In genomic region chr4:107910020-107910419, GRCm38 (mm10) we compare ENCODE assay signal across 18 mouse cellular contexts. TPM values are rescaled to one million over a fixed set of nuclear protein-coding genes. Genes with fewer than 3 reads are reported as not detected.
"Had no signal": no experiment of that assay in that cellular context is flagged by ENCODE, and none has a peak within 500 bp of the region (broad histone marks: within the 10 kb centered on the region; RNA-seq: fewer than 3 reads in every experiment).

No protein-coding gene starts in this region.

- DNase-seq: liver; liver, embryonic 13.5 days; liver, postnatal 0 days; right cerebral cortex, postnatal 14 days; thymus, adult 2 months; thymus, postnatal 25 days; thymus, postnatal 4 days had no signal

- H3K4me2 ChIP-seq: liver, embryonic 11.5 days; liver, embryonic 13.5 days; liver, embryonic 15.5 days; midbrain, embryonic 11.5 days; midbrain, embryonic 13.5 days; midbrain, embryonic 15.5 days; neural tube, embryonic 12.5 days; stomach, embryonic 15.5 days had no signal

- H3K9ac ChIP-seq: liver, embryonic 13.5 days; liver, embryonic 15.5 days; liver, postnatal 0 days; midbrain, embryonic 13.5 days; midbrain, embryonic 15.5 days; neural tube, embryonic 12.5 days; stomach, embryonic 15.5 days had no signal

- H3K36me3 ChIP-seq: midbrain, embryonic 15.5 days had no signal

- H3K9me3 ChIP-seq: liver, embryonic 13.5 days; liver, embryonic 15.5 days; megakaryocyte, embryonic 14.5 days; midbrain, embryonic 13.5 days; midbrain, embryonic 15.5 days; neural tube, embryonic 12.5 days; stomach, embryonic 15.5 days had no signal

- H3K4me1 ChIP-seq: liver, embryonic 13.5 days; liver, embryonic 15.5 days; midbrain, embryonic 13.5 days; midbrain, embryonic 15.5 days; neural tube, embryonic 12.5 days; stomach, embryonic 15.5 days had no signal

- ATAC-seq: liver, postnatal 0 days; midbrain, embryonic 13.5 days; midbrain, embryonic 15.5 days had no signal

- H3K27ac ChIP-seq: liver, embryonic 13.5 days; liver, embryonic 15.5 days; macrophage; midbrain, embryonic 13.5 days; midbrain, embryonic 15.5 days; neural tube, embryonic 12.5 days; stomach, embryonic 15.5 days; stomach, postnatal 0 days had no signal

- H3K4me3 ChIP-seq: liver, embryonic 13.5 days; liver, embryonic 15.5 days; megakaryocyte, embryonic 14.5 days; midbrain, embryonic 13.5 days; midbrain, embryonic 15.5 days; neural tube, embryonic 12.5 days; stomach, embryonic 15.5 days had no signal

- H3K27me3 ChIP-seq: liver, embryonic 13.5 days; liver, embryonic 15.5 days; megakaryocyte, embryonic 14.5 days; midbrain, embryonic 13.5 days; midbrain, embryonic 15.5 days; neural tube, embryonic 12.5 days; stomach, embryonic 15.5 days had no signal

RNA-seq across cellular contexts. Expression of gene Slc1a7, which starts 58.1 kb away (rescaled TPM):
- polyA plus RNA-seq: liver, embryonic 11.5 days; liver, embryonic 13.5 days; liver, embryonic 15.5 days; liver, postnatal 0 days; macrophage; midbrain, embryonic 11.5 days; midbrain, embryonic 13.5 days; midbrain, embryonic 15.5 days; neural tube, embryonic 12.5 days; neural tube, embryonic 14.5 days had no signal
